Mouse (Mus musculus) cerebellum, adult (tissue): Measurements from ENCODE around the gene Ankrd65.

ENCODE experiments used
- ATAC-seq: cut with Nextera tagmentation; 2 replicates; pipeline ENCODE4 v1.9.2; 2017; ENCODE audit warnings: mild to moderate bottlenecking, moderate library complexity, mixed read lengths; ENCODE audit not compliant: insufficient number of reproducible peaks, low FRiP score, low TSS enrichment

The Ankrd65 gene

GRCm38 (mm10) chr4:155841651-155842270, 51.5 kb downstream of the Ankrd65 start:
- ATAC-seq = no peak

GRCm38 (mm10) chr4:155843231-155843630, 53.0 kb downstream of the Ankrd65 start:
- ATAC-seq = no peak

GRCm38 (mm10) chr4:155846871-155847578, 56.8 kb downstream of the Ankrd65 start, which contains the start of gene Dvl1:
Dvl1 (plus strand) TSS chr4:155847402.
- ATAC-seq = peak; percentile 80

- peak; percentile 31; the same call in 1 of the 2 replicates for ATAC-seq
Observed at GRCm38 (mm10) chr4:155847591-155848352, 57.5 kb downstream of the Ankrd65 start.

- ATAC-seq = no peak
Observed at GRCm38 (mm10) chr4:155848434-155849095, 58.3 kb downstream of the Ankrd65 start.
